Mouse (Mus musculus): ENCODE measurements at regions not wholly inside any gene's neighbourhood (a gene's known extent, or its start where the extent isn't known, plus 50 kb on each side); places are given as distances from the start of the nearest gene placed in this dataset.

GRCm38 (mm10) chr5:91739433-91740158 lies 222.2 kb downstream of the Parm1 start:
- TF ChIP-seq CTCF (IDR thresholded peaks at IDR 0.05): no peak
- no peak for TF ChIP-seq POLR2A (IDR thresholded peaks at IDR 0.05; ENCODE audit: insufficient read depth, low read depth, low read length)
